Mouse (Mus musculus) limb, embryonic 14.5 days (tissue): ENCODE results near the gene Slco4c1. TPM values are rescaled to one million over a fixed set of nuclear protein-coding genes. Genes with fewer than 3 reads are reported as not detected.

Source experiments
- ATAC-seq: fragments of 200-750 bp; cut with Nextera tagmentation; 2 replicates; pipeline ENCODE4 v1.8.0; 2017; ENCODE audit warnings: low read depth, moderate number of reproducible peaks, moderate TSS enrichment; ENCODE audit not compliant: low FRiP score
- DNase-seq: peaks from one replicate; pipeline ENCODE4 v3.0.0-alpha.2; 2015; ENCODE audit warnings: low spot score
- H3K27ac ChIP-seq: fragments of 300-500 bp; sonication (generic); replicated peaks from 2 replicates; pipeline ENCODE4 v1.5.1; 2014; ENCODE audit warnings: low read depth, mild to moderate bottlenecking, low read length, moderate library complexity, mixed read lengths
- H3K27me3 ChIP-seq: fragments of 300-500 bp; sonication (generic); 2 replicates; pipeline ENCODE4 v1.6.1; 2014; ENCODE audit warnings: low read length, mixed read lengths; ENCODE audit not compliant: control insufficient read depth, insufficient read depth
- H3K36me3 ChIP-seq: fragments of 300-500 bp; sonication (generic); 2 replicates; pipeline ENCODE4 v1.6.1; 2014; ENCODE audit warnings: mild to moderate bottlenecking, low read length, moderate library complexity, mixed read lengths; ENCODE audit not compliant: control insufficient read depth, insufficient read depth
- H3K4me1 ChIP-seq: fragments of 300-500 bp; sonication (generic); 2 replicates; pipeline ENCODE4 v1.6.1; 2014; ENCODE audit warnings: antibody characterized with exemption, low read length, mixed read lengths; ENCODE audit not compliant: control insufficient read depth, insufficient read depth
- H3K4me2 ChIP-seq: fragments of 300-500 bp; sonication (generic); replicated peaks from 2 replicates; pipeline ENCODE4 v1.6.1; 2014; ENCODE audit warnings: low read depth, mild to moderate bottlenecking, low read length, moderate library complexity; ENCODE audit not compliant: severe bottlenecking
- H3K4me3 ChIP-seq: fragments of 300-500 bp; sonication (generic); replicated peaks from 2 replicates; pipeline ENCODE4 v1.5.1; 2014; ENCODE audit warnings: low read length
- H3K9ac ChIP-seq: fragments of 300-500 bp; sonication (generic); 2 replicates; pipeline ENCODE4 v1.6.1; 2014; ENCODE audit warnings: mild to moderate bottlenecking, low read depth, low read length, moderate library complexity; ENCODE audit not compliant: severe bottlenecking
- H3K9me3 ChIP-seq: fragments of 300-500 bp; sonication (generic); 2 replicates; pipeline ENCODE4 v1.6.1; 2016; ENCODE audit warnings: low read length; ENCODE audit not compliant: control insufficient read depth
- POLR2A ChIP-seq: fragments of 200-500 bp; IDR thresholded peaks from 2 replicates; pipeline ENCODE4 v1.8.0; 2012; ENCODE audit warnings: inconsistent platforms, mild to moderate bottlenecking, moderate library complexity, borderline replicate concordance; ENCODE audit not compliant: insufficient read depth, insufficient read length; ENCODE audit errors: extremely low read depth
- WGBS: fragments of 180-500 bp; shearing (Covaris S2); extraction: QIAGEN DNeasy Blood & Tissue Kit; methylation state at CpG from one replicate; pipeline ENCODE4 v1.1.7; 2014; 5-methylcytosine and 5-hydroxymethylcytosine counted together
- polyA plus RNA-seq, 2 experiments: library from polyadenylated mRNA; depleted of rRNA in 1 of 2; stranded (reverse) in 1 of 2; unstranded in 1 of 2; fragments of >200 nt; fragmentation: Nextera tagmentation in 1 of 2; extraction: Ambion mirVana in 1 of 2; gene quantifications; 2 replicates each; pipeline versions ENCODE4 v1.2.1 to v1.2.3; 2012 to 2014

The Slco4c1 gene
- polyA plus RNA-seq, 2 experiments, result 0.01 TPM; not detected in 1

GRCm38 (mm10) chr1:96794690-96795089 lies 77.3 kb downstream of the Slco4c1 start:
- H3K27ac ChIP-seq, result no peak overlapping the region
- H3K4me1 ChIP-seq, result no peaks in the 10 kb centered on the region
- no peak for TF ChIP-seq POLR2A
- H3K4me3 ChIP-seq, result no peak overlapping the region
- ATAC-seq (no peak), DNase-seq (no peak)
- WGBS, result 48% methylated on average over 4 of the region's 4 CpGs
- H3K9ac ChIP-seq, result no peak overlapping the region
- H3K27me3 ChIP-seq, result no peaks in the 10 kb centered on the region
- H3K36me3 ChIP-seq, result no peaks in the 10 kb centered on the region
- H3K9me3 ChIP-seq, result no peaks in the 10 kb centered on the region
- H3K4me2 ChIP-seq, result no peak overlapping the region

- WGBS, result 79% methylated on average over 5 of the region's 5 CpGs
- no peaks in the 10 kb centered on the region for H3K9me3 ChIP-seq
- TF ChIP-seq POLR2A, result no peak
- DNase-seq (no peak), ATAC-seq (no peak)
- H3K36me3 ChIP-seq, result no peaks in the 10 kb centered on the region
- H3K9ac ChIP-seq, result no peak overlapping the region
- H3K4me1 ChIP-seq, result no peaks in the 10 kb centered on the region
- no peak overlapping the region for H3K4me3 ChIP-seq
- H3K27me3 ChIP-seq, result no peaks in the 10 kb centered on the region
- no peak overlapping the region for H3K4me2 ChIP-seq
- no peak overlapping the region for H3K27ac ChIP-seq
These were observed 77.7 kb downstream of the Slco4c1 start for GRCm38 (mm10) chr1:96794290-96794689.

DNA sequence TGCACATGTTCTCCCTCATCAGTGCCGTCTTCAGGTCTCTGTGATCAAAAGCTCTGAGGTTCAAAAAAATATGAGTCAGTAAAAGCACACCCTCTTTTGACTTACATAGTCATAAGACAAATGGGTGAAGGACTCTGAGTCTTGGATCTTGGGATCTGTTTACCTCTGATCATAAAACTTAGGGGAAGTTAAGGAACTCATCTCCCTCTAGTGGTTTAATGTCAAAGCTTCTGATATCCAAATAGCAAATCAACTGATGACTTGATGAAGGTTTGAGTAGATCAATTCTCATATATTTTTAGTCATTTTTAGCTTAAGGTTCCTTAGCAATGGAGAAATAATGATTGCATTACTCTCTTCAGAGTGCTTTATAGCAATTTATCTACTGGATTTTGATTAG lies 82.7 kb downstream of the Slco4c1 start:
- no peak for TF ChIP-seq POLR2A
- Histone ChIP-seq H3K4me3 (no peak overlapping the region), H3K36me3 (no peaks in the 10 kb centered on the region), H3K27ac (no peak overlapping the region), H3K27me3 (no peaks in the 10 kb centered on the region), H3K4me2 (no peak overlapping the region), H3K9ac (no peak overlapping the region), H3K9me3 (no peaks in the 10 kb centered on the region), H3K4me1 (no peaks in the 10 kb centered on the region)
- 92% methylated on average over 1 of the region's 1 CpGs for WGBS
- ATAC-seq (no peak), DNase-seq (no peak)

- 93% methylated on average over 4 of the region's 4 CpGs for WGBS
- no peak for TF ChIP-seq POLR2A
- Histone ChIP-seq H3K4me1 (no peaks in the 10 kb centered on the region), H3K4me2 (no peak overlapping the region), H3K36me3 (no peaks in the 10 kb centered on the region), H3K9me3 (no peaks in the 10 kb centered on the region), H3K27me3 (no peaks in the 10 kb centered on the region), H3K27ac (no peak overlapping the region), H3K9ac (no peak overlapping the region), H3K4me3 (no peak overlapping the region)
- DNase-seq (no peak), ATAC-seq (no peak)
These were observed 97.8 kb downstream of the Slco4c1 start for GRCm38 (mm10) chr1:96774174-96774573.

GRCm38 (mm10) chr1:96773712-96774111 lies 98.3 kb downstream of the Slco4c1 start:
- TF ChIP-seq POLR2A, result no peak
- no peak for ATAC-seq
- Histone ChIP-seq H3K27ac (no peak overlapping the region), H3K4me3 (no peak overlapping the region), H3K4me2 (no peak overlapping the region), H3K27me3 (no peaks in the 10 kb centered on the region), H3K9ac (no peak overlapping the region), H3K9me3 (no peaks in the 10 kb centered on the region), H3K4me1 (no peaks in the 10 kb centered on the region), H3K36me3 (no peaks in the 10 kb centered on the region)
- WGBS, result 87% methylated on average over 5 of the region's 5 CpGs
- no peak for DNase-seq

DNA sequence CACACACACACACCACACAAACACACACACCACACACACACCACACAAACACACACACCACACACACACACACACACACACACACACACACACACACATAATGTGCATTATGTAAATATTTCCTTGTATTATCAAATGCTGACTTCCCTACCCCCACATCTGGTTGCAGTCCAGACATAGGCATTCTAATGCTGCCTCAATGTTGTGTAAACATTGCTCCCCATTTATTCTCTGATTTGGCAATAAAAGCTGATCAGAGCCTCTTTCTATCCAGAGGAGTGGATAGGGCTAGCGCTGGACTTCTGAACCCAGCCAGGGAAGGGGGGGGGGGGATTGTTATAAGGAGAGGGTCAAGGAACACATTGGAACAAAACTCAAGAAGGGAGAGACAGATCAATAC lies 101.7 kb downstream of the Slco4c1 start:
- TF ChIP-seq POLR2A, result no peak
- H3K9ac ChIP-seq, result no peak overlapping the region
- H3K36me3 ChIP-seq, result no peaks in the 10 kb centered on the region
- H3K27me3 ChIP-seq, result no peaks in the 10 kb centered on the region
- no peaks in the 10 kb centered on the region for H3K4me1 ChIP-seq
- no peak overlapping the region for H3K4me3 ChIP-seq
- no peaks in the 10 kb centered on the region for H3K9me3 ChIP-seq
- H3K4me2 ChIP-seq, result no peak overlapping the region
- DNase-seq (no peak), ATAC-seq (no peak)
- H3K27ac ChIP-seq, result no peak overlapping the region
- 69% methylated on average over 1 of the region's 1 CpGs for WGBS
